Mouse (Mus musculus) neural tube, embryonic 10.5 days (tissue): ENCODE measurements around the gene Igfbp4.
A peak's percentile ranks its signal among the peaks of the same experiment; 100 is the strongest.

Experiments
- DNase-seq: peaks from one replicate; pipeline ENCODE4 v3.0.0-alpha.2; 2017; ENCODE audit warnings: low spot score; ENCODE audit errors: extremely low spot score

Igfbp4 gene

GRCm38 (mm10) chr11:99041841-99042780 is 1.1 kb downstream of the Igfbp4 start:
- peak; percentile 25 for DNase-seq

- peak; percentile 42 for DNase-seq
Measured at GRCm38 (mm10) chr11:99042834-99043431, 1.9 kb downstream of the Igfbp4 start.

GRCm38 (mm10) chr11:99043632-99044031 is 2.6 kb downstream of the Igfbp4 start:
- no peak for DNase-seq

GRCm38 (mm10) chr11:99044306-99044705 is 3.3 kb downstream of the Igfbp4 start:
- DNase-seq: no peak

DNA sequence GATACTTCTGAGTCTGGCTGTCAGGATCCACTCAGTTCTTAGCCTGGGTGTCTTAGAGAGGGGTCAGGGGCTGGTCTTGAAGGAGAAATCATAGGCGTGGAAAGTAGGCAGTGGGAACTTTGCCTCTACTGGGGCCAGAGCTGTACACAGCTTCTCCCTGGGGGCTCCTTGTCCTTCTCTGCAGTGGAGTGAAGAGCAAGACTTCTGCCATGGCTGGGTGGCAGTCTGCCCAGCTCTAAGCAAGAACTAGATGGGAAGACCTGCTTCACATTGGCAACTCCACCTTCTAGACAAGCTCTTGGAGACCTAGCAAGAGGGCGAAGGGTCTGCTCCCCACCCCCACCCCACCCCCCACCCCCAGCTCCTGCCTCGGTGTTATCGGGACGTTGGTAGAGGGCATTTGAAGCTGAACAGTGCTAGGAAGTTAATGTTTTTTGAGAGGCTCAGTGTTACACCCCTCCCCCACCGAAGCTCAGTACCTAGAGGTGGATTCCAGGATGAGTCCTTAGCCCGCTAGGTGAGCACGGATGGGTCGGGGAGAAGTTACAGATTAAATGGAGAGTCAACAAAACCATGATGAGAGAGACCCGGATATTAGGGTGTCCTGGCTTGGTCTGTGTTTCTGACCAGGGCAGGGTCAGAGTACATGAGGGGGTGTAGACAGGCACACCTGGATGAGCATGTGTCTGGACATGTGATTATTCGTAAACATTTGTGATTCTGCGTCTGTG is 4.3 kb downstream of the Igfbp4 start:
- no peak for DNase-seq

GRCm38 (mm10) chr11:99047120-99047519 is 6.1 kb downstream of the Igfbp4 start:
- no peak for DNase-seq

DNA sequence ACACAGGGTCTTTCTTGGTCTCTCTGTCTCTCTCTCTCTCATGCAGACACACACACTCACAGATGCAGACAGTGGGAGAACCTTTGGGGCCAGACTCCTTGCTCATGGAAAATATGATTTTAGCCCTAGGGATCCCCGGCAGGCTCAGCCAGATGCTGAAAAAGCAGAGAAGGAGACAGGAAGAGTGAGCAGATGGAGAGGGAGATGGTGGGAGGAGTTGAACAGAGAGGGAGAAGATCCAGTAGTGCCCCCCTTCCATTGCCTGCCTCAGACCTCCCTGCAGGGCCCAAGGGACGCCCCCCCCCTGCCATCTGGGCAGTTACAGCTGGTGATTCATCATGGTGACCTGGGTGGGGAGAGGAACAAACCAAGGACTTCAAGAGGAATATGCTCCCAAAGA is 6.6 kb downstream of the Igfbp4 start:
- no peak for DNase-seq

DNA sequence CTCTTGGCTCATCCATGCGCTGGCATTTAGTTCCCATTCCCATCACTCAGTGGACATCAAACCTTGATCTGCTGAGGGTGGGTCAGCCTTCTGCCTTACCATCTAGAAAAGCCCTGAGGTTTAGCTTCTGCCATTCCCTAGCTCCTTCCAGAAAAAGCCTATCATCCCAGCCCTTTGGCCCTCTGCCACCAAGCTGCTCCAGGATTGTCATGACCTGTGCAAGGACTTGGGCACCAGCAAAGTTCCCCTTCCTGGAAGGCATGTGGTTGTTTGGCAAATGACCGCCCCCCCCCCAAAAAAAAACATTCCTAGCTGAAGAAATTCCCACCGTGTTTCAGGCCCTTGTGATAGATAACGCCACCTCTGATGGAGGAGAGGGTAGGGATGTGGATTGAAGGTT is 14.1 kb downstream of the Igfbp4 start:
- no peak for DNase-seq

- DNase-seq: peak; percentile 54
Measured at GRCm38 (mm10) chr11:99055571-99056452, 14.8 kb downstream of the Igfbp4 start.

DNA sequence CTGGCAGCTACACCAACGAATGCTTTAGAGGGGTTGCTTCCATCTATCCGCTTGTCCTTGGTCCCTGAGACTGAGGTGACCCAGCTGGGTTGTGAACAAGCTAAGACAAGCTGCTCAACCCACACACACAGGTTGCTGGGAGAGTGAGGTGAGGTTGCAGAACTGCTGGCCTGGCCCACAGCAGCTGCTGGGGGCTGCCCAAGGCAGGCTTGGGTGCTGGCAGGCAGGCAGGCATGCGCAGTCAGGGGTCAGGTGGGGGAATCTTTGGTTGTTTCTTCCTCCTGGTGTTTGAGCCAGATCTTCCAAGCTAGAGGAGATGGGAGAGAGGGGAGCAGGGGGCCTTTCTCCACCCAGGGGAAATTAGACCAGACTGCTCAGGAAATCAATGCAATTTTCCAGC is 19.4 kb downstream of the Igfbp4 start:
- no peak for DNase-seq

- DNase-seq: no peak
Measured at GRCm38 (mm10) chr11:99062661-99063060, 21.6 kb downstream of the Igfbp4 start.

DNA sequence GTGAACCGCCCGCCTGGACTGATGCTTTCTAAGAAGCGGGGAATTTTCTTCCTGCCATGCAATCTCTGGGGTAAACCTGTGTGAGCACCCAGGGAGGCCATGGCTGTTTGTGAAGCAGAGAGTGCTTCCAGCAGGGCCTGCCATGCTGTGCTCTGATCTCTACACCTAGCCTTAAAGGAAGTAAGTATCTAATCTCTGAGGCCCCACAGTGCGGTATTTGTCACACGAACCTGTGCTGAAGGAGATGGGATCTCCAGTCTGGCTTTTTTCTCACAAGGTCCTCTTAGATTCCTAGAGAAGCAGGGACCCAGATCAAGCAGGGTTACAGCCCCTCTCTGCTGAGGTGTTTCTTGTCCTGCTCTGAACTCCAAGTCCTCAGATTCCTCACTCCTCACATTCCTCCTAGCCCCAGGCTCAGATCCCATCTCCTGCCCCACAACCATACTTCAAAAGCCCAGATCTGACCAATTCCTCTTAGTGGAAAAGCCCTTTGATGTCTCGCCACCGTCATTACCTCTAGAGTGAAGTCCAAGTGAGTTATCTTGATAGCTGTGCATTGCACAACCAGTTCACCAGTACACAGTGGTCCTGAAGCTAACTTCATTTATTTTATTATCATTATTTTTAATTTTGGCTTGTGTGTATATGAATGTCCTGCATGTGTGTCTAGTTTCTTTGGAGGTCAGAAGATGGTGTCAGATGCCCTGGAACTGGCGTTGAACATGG is 22.5 kb downstream of the Igfbp4 start:
- no peak for DNase-seq

DNA sequence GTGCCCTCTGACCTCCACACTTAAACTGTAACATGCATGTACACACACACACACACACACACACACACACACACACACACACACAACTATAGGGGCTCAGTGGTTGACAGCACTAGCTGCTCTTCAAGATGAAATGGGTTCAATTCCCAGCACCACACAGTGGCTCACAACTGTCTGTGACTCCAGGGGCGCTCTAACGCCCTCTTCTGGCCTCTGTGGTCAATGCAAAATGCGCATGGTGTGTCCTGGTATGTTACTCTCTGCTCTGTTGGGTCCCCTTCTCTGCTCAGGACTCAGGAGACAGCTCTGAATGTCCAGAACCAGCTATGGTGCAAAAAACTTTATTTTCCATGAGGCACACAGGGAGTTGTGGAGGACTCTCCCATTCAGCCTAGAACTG is 24.3 kb downstream of the Igfbp4 start:
- DNase-seq: no peak

DNA sequence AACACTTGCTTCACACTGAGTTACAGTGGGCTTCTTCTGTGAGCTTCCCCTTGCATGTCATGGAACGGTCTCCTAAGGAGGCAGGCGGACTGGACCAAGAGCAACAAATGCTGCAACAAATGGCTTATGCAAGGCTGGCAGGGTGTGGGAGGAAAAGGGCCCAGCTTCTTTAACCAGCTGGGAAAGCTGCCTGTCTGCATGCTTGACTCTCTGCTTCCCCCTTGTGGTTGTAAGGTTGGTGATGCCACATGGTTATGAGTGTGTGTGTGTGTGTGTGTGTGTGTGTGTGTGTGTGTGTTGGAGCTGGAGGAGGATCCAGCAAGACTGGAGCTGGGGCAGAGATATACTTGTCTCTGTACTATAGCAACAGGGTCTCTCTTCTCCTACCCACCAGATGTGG is 24.9 kb downstream of the Igfbp4 start:
- DNase-seq: peak; percentile 77

- no peak for DNase-seq
Measured at GRCm38 (mm10) chr11:99067591-99067990, 26.5 kb downstream of the Igfbp4 start.

DNA sequence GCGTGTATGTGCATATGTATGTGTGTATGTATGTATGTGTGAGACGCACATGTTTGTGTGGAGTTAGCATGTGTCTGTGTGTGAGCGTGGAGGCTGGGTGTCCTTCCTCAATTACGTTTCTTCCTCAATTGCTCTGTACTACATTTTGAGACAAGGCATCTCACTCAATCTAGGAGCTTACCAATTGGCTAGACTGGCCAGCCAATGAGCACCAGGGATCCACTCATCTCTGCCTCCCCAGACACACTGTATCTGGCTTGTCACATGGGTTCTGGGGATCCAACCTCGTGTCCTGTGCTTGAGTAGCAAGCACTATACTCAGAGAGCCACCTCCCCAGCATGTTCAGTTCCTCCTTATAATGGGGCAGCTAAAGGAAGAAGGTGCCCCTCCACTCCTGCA is 27.4 kb downstream of the Igfbp4 start:
- DNase-seq: no peak

DNA sequence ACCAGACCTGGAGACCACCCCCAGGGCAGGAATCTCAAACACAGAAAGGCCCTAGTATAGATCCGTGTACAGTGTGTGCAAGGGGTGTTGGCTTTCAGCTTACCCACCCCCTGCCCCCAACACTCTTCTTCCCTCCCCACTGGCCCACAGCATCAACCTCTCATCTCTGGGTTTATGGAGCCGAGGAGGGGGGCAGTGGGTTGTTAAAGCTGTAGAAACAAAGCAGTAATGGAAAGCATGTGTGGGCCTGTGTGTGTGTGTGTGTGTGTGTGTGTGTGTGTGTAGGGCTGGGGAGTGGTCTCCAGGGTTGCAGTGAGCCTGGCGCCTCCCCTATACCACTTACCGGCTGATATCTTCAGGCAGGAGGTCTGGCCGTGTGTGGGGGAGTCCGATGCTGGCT is 30.8 kb downstream of the Igfbp4 start:
- DNase-seq: peak; percentile 82

DNA sequence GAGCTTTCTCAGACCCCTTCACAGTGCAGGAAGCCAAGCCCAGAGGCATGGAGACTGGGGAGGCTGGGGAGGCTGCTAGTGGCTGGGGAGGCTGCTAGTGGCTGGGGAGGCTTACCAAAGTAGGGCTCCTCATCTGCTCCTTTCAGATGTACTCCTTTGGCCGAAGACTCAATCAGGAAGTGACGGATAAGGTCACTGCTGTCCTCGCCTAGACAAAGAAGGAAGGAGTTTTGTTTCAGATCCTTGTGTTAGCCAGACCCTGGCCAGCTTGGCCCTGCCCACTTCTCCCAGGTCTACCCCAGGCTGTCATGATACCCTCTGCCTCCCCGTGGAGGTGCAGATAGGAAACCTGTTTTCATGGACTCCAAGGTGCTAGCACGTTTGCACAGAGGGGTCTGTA is 32.7 kb downstream of the Igfbp4 start:
- DNase-seq: no peak

DNA sequence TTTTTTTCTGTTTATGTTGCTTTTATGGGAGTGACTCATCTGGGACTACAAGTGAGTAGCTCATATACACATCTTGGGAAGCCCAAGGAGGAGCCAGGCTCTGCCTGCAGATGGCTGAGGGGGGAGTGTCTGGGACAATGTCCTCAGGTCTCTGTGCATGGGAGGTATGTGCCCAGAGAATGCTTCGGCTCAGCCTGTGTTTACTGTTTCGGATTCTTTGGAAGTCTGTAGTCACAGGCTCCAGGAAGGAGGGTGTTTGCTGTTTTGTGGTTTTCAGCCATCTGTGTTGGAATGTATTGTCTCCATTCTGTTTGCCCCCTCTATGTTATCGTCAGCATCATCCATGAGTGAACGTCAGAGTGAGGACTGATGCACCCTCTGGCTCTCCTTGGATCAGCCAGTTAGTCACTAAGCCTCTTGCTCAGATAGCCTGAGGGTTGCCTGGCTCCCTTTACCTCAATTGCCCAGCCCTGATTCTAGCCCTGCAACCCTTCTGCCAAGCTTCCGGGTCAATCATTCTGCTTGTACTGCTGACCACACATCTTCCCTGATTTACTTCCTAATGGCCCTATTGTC is 35.8 kb downstream of the Igfbp4 start:
- DNase-seq: no peak

- DNase-seq: no peak
Measured at GRCm38 (mm10) chr11:99077869-99078268, 36.8 kb downstream of the Igfbp4 start.
